Mouse (Mus musculus) lung, adult 18-20 months (tissue): ENCODE results near the gene Mark3.

Source experiments
- DNase-seq, 2 experiments: peaks; one replicate each; pipeline ENCODE4 v3.0.0; 2022; ENCODE audit warnings: mixed read lengths in 2 of 2

Gene Mark3

DNA sequence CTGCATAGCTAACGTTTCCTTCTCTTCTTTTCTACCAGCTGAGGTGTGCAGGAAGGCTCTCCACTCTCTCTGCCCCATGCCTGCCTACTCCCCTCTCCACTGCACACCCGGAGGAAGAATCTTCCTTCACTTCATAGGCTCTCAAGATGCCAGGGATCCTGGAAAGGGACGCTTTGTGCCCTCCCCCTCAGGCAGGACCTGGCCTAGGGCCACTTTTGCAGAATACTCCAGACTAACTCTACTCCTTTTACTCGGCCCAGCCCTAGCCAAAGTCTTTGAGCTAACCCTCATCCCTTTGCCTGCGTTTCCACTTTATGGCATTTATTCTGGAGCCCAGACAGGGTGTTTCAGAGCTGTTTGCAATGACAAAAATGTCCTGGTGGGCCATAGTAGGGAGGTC, 103.1 kb downstream of the Mark3 start:
- DNase-seq = no peak

DNA sequence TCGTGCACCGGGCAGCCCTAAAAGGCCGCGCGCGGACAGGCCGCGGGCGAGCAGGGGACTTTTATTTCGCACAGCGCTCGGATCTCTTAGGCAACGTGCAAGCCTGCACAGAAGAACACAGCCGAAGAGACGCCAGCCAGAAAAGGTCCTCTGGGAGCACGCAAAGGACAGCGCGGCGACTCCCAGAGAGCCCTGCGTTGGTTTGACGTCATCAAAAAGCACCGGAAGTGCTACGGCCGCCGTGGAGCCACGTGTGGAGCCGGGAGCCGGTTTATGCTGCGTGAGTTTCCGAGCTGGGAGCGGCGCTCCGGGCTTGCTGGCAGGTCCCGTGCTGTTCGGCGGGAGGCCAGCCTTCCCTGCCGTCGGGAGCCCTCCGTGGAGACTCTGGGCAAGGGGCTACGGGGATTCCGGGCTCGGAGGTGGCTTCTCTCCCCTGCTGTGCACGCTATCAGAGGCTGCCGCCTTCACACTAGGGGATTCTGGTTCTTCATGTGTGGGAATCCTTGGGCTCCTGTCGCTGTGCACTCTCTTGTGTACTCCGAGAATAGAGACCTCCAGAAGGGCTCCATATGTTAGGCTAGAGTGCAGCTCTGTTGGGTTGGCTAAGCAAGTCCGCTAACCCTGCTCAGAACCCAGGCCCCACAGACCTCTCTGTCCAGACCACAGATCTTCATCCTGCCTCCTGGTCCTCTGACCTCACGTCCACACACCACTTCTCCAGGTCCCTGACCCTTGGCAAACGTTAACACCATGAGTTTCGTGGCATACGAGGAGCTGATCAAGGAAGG, 103.8 kb downstream of the Mark3 start, which contains the start of gene Trmt61a:
TSS of gene Trmt61a (plus strand) at position 224 of the 788 bp plus-strand sequence.
- DNase-seq = peak; percentile 87 to 91

DNA sequence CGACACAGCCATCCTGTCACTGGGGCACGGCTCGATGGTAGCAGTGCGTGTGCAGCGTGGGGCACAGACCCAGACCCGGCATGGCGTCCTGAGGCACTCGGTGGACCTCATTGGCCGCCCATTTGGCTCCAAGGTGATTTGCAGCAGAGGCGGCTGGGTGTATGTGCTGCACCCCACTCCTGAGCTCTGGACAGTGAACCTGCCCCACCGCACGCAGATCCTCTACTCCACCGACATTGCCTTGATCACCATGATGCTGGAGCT, 104.3 kb downstream of the Mark3 start:
- no peak for DNase-seq

DNA sequence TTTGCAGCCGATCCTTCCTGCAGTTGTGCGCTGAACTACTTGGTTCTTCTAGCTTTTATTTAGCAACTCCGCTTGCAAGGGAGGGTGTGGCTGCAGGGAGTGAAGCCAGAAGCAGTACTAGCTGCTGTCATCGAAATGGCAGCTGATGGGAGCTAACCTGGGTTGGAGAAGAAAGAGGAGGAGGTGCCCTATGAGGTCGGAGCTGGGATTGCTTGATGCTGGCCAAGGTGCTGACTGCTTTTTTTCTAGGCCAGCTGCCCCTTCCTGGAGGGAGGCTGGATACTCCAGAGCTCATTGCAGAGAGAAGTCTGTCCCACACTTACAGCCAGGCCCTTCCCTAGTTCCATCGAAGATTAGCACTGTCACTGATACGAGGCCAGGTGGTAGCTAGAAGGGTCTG, 104.7 kb downstream of the Mark3 start:
- DNase-seq = no peak

DNA sequence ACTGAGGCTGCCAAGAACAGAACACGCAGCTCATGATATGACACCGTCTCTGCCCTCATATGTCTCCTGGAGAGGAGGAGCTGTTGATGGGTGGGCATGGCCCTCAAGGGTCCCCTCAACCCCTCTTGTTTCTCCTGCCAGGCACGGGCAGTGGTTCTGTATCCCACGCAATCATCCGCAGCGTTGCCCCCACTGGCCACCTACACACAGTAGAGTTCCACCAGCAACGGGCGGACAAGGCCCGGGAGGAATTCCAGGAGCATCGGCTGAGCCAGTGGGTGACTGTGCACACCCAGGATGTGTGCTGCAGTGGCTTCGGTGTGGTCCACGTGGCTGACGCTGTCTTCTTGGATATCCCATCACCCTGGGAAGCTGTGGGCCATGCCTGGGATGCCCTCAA, 106.3 kb downstream of the Mark3 start:
- no peak for DNase-seq

DNA sequence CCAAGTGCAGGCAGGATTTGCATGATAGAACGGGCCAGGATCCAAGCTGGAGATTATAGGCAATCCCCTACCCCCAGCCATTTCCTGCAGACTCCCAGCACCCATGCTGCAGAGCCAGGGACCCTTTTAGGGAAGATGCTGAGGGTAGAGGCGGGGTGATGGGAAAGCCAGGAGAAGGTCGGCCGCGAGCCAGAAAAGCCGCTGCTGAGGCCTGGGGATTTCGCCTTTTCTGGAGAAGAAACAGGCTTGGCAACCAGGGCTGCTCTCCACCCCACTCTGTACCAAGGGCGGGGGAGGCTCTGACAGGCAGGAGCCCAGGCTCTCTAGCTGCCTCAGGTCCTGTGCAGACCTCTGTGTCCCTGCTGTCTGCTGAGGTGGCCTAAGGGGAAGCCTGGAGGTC, 107.0 kb downstream of the Mark3 start:
- DNase-seq = no peak

DNA sequence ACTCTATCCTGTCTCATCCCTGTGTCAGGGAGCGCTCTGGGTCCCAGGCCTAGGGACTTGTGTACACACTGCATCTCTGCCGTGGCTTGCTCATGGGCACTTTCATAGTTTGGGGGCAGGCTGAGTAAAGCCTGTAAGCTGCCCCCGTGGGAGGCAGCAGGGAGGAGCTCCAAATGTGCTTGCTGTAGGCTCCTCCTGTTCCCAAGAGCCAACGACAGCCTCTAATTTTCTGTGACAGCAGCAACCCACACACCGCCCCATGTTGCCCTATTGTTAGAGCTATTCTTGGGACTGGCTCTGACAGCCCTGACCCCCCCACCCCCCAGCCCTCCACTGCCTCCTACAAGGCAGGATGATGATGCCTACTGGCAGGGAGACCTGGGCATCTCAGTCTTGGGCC, 107.7 kb downstream of the Mark3 start:
- DNase-seq = no peak

DNA sequence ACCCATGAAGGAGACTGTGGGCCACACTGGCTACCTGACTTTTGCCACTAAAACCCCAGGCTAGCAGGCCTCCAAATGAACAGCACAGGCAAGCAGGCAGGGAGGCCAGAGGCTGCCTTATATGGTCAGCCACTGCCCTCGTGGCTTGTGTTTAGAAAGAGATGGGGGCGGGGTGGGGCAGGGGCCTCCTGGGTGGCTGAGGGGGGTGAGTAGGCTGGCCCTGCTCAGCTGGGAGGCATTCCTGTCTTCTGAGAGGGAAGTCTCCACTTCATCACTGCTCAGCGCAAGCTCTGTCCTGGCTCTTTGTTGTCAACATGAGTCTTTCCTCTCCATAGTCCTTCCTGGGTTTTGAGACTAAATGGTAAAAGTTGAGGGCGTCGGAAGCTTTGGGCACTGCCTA, 108.5 kb downstream of the Mark3 start:
- no peak for DNase-seq

DNA sequence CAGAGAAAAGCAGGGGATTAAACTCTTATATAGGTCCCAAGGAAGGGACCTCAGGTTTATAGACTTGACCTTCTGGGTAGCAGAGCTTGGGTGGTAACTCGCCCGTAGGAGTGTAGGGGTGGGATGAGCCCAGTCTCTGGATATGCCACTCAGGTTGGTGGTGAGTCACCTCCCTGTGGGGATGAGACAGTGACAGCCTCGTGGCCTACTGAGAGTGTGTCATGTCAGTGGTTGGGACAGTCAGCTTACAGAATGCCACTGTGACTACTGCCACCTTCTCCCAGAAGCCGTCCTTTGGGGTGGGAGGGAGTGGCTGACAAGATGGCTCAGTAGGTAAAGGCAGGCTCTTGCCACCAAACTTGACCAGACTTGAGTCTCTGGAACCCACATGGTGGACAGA, 112.1 kb downstream of the Mark3 start:
- DNase-seq = no peak

DNA sequence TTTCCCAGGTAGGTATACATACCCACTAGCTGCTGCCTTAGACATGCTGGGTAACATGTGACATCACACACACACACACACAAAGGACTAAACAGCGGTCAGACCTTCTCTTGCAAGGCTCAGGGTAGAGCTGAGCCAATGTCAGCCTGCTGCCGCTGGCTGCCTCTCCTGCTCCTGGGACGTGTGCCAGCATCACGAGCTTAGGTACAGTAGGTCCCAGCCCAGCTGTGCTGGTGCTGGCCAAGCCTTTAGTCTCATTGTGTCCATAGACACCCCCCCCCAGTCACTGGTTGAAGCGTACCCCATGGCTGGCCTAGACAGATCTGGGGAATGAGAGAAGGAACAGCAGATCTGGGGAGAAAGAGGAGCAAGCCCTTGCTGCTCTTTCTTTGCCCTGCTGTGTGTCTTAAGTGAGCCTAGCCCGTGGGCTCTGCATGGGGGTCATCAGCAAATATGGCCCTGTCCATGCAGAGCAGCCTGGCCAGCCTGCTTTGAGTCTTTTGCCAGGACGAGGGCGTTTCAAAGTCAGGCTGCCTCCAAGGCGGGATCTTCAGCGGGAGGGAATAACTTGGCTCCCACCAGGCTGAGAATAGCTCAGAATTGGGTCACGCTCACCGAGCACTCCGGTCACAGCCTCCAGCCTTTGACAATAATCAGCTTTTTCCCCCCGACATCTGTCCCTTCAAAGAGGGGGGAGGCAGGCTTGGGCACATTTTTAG, 113.2 kb downstream of the Mark3 start:
- peak; percentile 59 to 62 for DNase-seq

DNA sequence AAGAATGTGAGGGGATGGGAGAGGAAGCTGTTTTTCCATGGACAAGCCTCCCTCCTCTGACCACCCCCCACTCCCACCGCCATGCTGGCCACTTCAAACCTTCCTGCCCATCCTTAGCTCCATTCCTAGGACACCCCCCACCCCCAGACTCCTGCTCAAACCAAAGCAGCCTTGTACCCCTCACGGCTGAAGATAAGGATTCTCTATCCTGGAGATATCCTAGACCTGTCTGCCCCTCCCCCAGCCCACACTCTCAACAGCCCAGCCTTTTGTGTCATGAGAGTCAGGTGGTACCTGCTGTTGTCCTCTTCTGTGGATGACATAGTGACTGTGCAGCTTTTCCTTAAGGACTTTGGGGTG, 113.7 kb downstream of the Mark3 start:
- no peak for DNase-seq

DNA sequence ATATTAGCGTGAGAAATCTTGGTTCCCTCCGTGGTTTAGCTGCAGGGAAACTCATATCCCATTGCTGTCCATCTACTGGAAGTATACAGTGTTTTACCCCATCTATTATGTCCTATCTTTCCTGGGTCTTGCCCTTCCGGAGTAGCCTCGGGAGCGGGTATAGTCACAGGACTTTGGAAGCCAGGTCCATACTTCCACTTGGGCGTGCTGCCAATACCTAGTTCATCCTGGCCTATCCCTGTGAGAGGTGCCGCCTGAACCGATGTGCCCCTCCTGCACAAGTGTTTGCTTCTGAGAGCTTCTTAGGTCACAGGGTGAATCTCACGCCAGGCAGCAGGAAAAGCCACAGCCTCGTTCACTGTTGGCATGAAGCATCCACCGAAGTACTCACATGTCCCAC, 115.1 kb downstream of the Mark3 start:
- DNase-seq = no peak

DNA sequence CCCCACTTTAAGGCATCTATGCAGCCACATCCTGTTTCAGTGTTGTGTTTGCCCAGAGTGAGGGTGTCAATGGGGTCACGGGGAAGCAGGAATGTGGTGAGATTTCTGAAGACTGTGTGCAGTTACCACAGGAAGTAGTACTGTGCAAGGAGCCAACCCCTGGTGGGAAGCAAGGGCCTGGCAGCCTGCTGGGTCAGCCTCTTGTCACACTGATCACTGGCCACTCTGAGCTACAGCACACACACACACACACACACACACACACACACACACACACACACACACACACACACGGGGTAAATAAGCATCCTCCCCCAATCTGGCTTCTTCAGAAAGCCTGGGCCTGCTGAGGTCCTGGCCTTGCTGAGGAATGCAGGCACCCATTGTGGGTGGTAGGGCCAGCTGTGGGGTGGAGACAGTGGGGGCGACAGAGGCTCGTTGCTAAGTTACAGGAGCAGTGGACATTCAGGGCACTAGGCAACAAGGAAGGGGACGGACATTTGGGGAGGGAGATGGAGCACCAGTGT, 117.1 kb downstream of the Mark3 start:
- peak; percentile 35 to 46 for DNase-seq

DNA sequence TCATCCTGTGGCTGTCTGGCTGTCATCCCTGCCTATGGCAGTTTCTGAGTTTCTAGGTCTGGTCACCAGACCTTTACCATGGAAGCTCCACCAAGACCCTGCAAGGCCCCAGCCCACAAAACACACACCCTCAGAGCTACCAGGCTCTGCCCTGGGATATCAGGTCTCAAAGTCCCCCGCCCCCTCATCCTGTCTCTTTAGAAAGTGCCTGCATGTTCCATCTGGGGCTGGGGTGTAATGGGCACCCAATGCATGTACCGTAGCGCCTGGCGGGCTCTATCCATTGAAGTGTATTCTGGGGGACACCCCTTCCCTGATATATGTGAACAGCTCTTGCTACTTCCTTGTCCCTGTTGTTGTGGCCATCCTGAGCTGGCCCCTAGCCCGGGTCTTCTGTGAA, 118.6 kb downstream of the Mark3 start:
- no peak for DNase-seq

DNA sequence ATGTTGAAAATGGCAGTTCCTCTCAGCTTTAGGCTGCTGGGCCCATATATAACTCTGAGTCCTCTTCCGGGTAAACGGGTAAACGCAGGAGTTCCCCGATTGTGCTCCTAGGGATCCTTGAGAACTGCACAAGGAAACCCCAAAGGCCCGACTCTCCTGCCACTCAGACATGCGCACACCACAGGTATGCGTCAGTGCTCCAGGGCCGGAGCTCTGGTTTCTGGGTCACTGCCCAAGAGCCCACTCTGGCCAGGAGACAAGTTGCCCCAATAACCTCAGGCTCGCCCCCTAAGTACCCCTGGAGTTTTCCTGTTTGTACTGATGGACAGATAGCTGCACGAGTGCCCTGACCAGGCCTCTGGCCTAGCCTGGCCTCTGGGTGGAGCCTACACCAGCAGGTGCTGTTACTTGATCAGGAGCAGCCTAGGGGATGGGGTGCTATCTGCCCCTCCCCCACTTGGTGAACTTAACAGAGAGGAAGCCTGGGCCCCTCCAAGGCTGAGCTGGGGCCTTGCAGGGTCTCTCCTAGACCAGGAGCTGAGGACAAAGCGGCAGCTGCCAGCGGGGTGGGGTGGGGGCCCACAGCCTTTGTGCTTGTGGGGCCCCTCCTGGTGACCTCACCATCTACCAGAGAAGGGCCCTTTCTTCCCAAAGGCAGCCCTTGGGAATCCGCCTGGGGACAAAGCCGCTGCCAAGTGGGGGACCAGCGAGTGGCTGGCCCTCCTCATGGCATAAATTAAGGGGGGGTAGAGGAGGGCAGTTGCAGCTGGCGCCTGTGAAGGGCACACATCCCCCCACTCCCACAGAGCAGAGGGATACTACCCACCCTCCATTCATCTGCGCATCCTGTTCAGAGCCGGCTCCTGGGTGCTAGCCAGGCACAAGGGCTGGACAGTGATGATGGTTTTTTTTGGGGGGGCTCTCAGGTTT, 119.3 kb downstream of the Mark3 start:
- no peak for DNase-seq

DNA sequence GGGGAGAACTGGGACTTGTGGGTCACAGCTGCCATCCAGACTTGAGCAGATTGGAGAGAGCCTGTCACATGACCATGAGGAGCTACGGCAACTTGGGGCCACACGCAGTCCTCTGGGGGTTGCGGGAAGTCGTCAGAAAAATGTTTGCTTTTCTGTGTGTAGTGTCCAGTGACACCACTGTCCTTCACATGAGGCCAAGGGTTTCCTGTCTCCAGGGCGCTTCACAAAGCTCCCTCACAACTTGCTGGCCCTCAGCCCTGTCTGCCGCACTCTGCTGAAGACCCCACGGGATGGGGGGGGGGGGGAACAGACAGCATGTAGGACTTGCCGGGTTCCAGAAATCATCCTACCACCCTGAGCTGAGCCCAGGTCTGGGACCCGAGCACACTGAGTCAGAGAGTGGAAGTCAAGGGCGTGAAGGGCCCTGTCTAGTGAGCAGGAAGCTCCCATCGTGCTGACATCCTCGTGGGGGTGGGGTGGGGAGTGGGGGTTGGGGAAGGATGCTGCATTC, 120.0 kb downstream of the Mark3 start:
- no peak for DNase-seq

DNA sequence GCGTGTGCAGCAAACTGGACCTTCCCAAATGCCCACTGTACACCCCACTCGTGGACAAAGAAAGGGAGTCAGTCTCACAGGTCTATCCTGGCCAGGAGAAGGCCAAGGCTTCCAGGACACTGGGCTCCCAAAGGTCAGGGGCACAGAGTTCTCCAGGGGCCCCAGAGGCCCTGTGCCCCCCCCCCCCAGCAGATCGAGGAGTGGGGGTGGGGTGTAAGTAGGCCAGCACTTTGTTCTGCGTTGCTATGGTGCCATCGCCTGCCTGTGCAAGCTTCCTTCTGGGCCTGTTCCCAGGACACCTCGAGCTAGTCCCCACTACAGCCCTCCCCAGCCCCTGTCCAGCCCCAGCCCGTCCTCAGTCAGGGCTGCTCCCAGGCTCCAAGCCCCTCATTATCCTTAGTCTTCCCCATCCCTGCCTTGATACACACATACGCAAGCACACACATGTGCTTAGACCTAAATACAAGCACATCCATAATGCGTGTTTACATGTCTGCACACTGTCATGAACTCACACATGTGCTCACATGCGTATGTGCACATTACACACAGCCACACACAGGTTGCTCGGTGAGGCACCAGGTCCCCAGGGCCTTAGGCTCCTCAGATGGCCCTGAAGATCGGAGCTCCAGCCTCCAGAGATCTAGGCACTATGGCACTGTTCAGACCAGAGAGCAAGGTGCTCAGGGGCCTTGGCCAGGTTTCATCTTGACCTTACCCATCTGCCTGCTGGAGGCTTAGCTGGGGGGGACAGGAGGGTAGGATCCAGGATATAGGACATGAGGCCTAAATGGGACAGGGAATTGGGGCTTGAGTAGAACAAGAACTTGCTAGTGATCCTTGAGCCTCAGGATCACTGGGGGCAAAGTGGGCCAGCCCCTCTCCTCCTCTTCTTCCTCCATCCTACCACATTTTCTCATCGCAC, 120.8 kb downstream of the Mark3 start:
- DNase-seq = no peak

DNA sequence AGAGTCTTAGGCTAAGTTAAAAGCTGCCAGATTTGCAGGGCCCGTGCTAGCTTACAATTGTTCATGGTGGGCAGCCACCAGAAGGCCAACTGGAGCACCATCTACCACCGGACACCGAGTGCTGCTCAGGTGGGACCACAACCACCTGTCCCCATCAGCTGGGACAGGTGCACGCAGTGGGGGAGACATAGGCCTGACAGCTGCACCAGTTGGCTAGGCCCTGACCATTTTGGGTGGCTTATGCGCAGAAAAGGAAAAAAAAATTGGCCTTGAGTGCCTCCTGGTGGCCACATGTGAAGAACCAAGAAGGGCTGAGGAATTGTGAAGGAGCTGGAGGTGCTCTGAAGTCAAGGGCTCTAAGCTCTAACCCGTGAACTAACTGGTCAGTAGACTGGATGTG, 121.9 kb downstream of the Mark3 start:
- DNase-seq = peak; percentile 57 to 70

DNA sequence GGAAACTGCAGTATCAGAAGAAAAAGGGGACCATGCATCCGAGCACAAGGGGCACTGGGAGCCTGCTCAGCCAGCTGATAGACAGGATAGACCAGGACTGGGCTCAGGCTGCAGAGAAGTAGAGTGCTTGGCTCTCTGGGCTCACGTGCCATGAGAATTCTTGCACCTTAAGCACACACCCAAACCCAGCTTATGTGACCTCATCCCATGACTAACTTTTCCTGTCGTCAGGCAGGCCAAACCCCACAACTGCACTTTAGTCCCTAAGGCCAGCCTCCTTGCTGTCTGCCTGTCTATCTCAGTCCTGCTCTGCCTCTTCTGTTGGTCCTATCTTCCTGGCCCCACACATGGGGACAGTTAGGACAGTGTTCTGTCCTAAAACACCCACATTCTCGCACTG, 123.4 kb downstream of the Mark3 start:
- DNase-seq = no peak

DNA sequence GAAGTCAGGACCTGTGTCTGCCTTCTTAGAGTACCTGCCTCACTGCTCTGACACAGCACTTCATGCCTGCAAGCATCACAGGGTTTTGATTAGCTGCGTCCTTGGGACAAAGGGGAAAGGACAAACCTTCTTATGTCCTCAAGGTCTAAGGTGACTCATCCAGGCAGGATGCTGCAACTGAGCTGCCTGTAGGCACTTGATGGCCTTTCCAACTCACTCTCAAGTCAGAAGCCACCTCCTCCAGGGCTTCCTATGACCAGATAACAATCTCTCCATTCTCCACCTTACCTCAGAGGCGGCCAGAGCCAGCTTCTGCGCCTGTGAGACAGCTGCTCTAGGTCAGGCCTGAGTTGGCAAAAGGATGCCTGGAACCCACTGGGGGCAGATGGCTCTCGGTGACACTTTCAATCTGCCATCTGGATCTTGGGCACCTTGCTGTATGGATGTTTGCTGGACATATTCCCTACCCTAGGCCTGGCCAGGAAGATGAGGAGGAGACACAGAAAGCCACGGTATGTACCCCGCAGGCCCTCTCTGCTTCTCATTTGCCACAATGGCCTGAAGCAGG, 124.1 kb downstream of the Mark3 start:
- DNase-seq = no peak

DNA sequence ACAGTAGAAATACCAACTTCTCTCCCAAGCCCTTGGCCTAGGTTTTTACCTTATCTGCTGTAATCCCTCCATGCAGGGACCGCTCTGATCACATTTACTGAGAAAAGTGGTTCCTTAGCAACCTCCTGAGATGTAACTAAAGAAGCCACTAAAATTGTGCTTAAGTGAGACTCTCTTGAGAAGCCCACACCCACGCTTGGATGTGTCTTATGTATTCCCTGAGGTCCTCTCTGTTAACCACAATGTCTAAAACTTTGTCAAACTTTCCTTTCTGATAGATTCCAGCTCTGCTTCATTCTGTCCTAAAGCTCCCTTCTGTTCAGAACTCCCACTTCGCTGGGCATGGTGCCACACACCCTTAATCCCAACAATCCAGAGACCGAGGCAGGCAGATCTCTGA, 125.2 kb downstream of the Mark3 start:
- DNase-seq = no peak
